Mouse (Mus musculus): ENCODE data around the gene Cd300e.

DNA sequence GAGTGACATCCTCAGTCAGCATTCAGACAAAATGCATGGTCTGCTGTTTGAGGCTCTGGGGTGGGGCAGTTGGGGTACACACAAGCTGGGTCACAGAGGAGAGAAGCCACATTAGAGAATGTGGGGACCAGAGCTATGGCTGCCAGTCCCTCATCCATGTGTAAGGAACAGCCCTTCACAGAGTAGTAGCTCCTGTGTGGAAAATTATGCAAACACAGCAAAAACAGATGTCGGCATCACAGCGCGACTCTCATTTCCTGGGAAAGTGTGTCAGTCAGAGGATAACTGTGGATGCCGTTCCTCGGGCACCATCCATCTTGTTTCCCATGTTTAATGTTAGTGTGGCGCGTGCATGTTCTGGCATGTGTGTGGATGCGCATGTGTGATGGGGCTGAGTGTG lies 46.2 kb upstream of the Cd300e start:
- TF ChIP-seq RAD21 (IDR thresholded peaks at IDR 0.05; ENCODE audit: low read depth, low read length) (no peak), CTCF (IDR thresholded peaks at IDR 0.05 in 2 of 3, conservative IDR thresholded peaks at IDR 0.05 in 1 of 3; ENCODE audit: control insufficient read depth in 1 of 3, insufficient read depth in 1 of 3, low read depth in 2 of 3, low read length in 3 of 3, poor library complexity in 1 of 3, severe bottlenecking in 1 of 3) (no peak), POLR2AphosphoS5 (IDR thresholded peaks at IDR 0.05; ENCODE audit: borderline replicate concordance, low read depth, low read length) (no peak), POLR2A (IDR thresholded peaks at IDR 0.05; ENCODE audit: control insufficient read depth in 1 of 2, insufficient read depth in 1 of 2, low read depth in 1 of 2, low read length in 2 of 2, poor library complexity in 1 of 2) (no peak)

All from MEL (cell line).